Mouse (Mus musculus) heart, embryonic 13.5 days (tissue): ENCODE results near the gene Lbh. TPM values are rescaled to one million over a fixed set of nuclear protein-coding genes. Genes with fewer than 3 reads are reported as not detected.

ENCODE experiments used
- ATAC-seq: fragments of 200-750 bp; cut with Nextera tagmentation; 2 replicates; pipeline ENCODE4 v1.8.0; 2017; ENCODE audit warnings: moderate TSS enrichment; ENCODE audit not compliant: insufficient number of reproducible peaks, low FRiP score, low TSS enrichment; ENCODE audit errors: extremely low read depth
- H3K27ac ChIP-seq: fragments of 300-500 bp; sonication (generic); replicated peaks from 2 replicates; pipeline ENCODE4 v1.5.1; 2015; ENCODE audit warnings: moderate library complexity, mild to moderate bottlenecking, inconsistent platforms
- H3K27me3 ChIP-seq: fragments of 300-500 bp; sonication (generic); replicated peaks from 2 replicates; pipeline ENCODE4 v1.6.1; 2015; ENCODE audit warnings: mild to moderate bottlenecking, inconsistent platforms
- H3K36me3 ChIP-seq: fragments of 300-500 bp; sonication (generic); 2 replicates; pipeline ENCODE4 v1.6.1; 2015; ENCODE audit warnings: mild to moderate bottlenecking, inconsistent platforms
- H3K4me1 ChIP-seq: fragments of 300-500 bp; sonication (generic); 2 replicates; pipeline ENCODE4 v1.6.1; 2015; ENCODE audit warnings: inconsistent platforms
- H3K4me2 ChIP-seq: fragments of 300-500 bp; sonication (generic); 2 replicates; pipeline ENCODE4 v1.6.1; 2015; ENCODE audit warnings: inconsistent platforms, mild to moderate bottlenecking, moderate library complexity
- H3K4me3 ChIP-seq: fragments of 300-500 bp; sonication (generic); 2 replicates; pipeline ENCODE4 v1.5.1; 2015; ENCODE audit warnings: moderate library complexity, mild to moderate bottlenecking, inconsistent platforms
- H3K9ac ChIP-seq: fragments of 300-500 bp; sonication (generic); 2 replicates; pipeline ENCODE4 v1.6.1; 2015; ENCODE audit warnings: inconsistent platforms, mild to moderate bottlenecking, moderate library complexity
- H3K9me3 ChIP-seq: fragments of 300-500 bp; sonication (generic); 2 replicates; pipeline ENCODE4 v1.6.1; 2016; ENCODE audit warnings: inconsistent platforms
- WGBS: fragments of 180-500 bp; shearing (Covaris S2); methylation state at CpG from one replicate; pipeline ENCODE4 v1.1.7; 2015; ENCODE audit warnings: mixed read lengths; 5-methylcytosine and 5-hydroxymethylcytosine counted together
- polyA plus RNA-seq: library from polyadenylated mRNA; unstranded; fragments of >200 nt; fragmentation: Nextera tagmentation; extraction: Ambion mirVana; gene quantifications from 2 replicates; pipeline ENCODE4 v1.2.1, GENCODE M21; 2015

Gene Lbh
- polyA plus RNA-seq: 25.6 and 30.8 TPM in 2 replicates

DNA sequence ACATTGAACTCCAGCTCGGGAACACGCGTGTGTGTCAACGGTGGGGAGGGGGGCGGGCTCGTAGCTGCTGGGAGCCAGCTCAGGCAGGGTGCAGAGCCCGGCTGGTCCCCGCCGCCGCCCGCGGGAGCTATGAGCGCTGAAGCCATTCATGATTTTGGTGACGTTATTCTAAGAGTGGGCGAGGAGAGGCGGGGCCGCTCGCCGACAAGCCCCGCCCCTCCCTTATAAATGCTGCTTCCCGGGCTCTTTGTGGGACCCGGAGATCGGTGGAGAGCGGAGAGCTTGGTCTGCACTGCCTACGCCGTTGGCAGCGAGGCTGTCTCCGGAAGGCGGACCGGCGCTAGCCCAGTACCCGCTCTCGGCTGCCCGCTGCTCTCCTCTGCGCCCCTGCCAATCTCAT lies at the start of gene Lbh:
TSS of gene Lbh (plus strand) at position 253 of the 400 bp plus-strand sequence.
- H3K4me3 ChIP-seq: peak within 1 kb of the TSS; percentile 68
- peak within 1 kb of the TSS; percentile 97 for H3K27ac ChIP-seq
- no peaks in the 10 kb centered on the region for H3K9me3 ChIP-seq
- ATAC-seq: peak; percentile 73
- WGBS: under 1% methylated on average over 35 of the region's 35 CpGs
- peak within 1 kb of the TSS; percentile 94 for H3K4me2 ChIP-seq
- H3K9ac ChIP-seq: peak within 1 kb of the TSS; percentile 100
- H3K36me3 ChIP-seq: peaks cover 24% of the 10 kb centered on the region
- peaks cover 44% of the 10 kb centered on the region for H3K4me1 ChIP-seq
- no peaks in the 10 kb centered on the region for H3K27me3 ChIP-seq

DNA sequence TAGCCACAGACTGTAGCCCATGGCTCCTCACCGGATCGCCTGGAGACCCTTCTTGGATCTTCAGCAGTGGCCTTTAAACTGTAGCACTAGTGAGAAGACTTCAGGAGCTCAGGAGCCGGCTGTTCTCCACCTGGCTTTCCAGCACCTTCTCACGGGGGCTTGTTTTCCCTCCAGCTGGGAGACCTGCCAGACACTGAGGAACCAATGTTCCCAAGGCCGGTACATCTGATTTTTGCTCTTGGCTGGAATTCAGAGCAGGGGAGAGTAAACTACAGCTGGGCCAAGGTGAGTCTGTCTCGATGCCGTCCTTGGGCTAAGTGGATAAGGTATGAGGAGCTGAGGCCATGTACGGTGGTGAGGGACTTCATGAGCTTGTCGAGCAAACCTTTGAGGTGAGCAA lies 39.1 kb upstream of the Lbh start:
- Histone ChIP-seq H3K27ac (no peak overlapping the region), H3K9ac (no peak overlapping the region), H3K4me3 (no peak overlapping the region), H3K4me1 (peaks cover 8% of the 10 kb centered on the region), H3K27me3 (no peaks in the 10 kb centered on the region), H3K36me3 (no peaks in the 10 kb centered on the region), H3K9me3 (peaks cover 7% of the 10 kb centered on the region; the same call in 1 of the 2 replicates), H3K4me2 (no peak overlapping the region)
- no peak for ATAC-seq
- WGBS: 81% methylated on average over 9 of the region's 9 CpGs

DNA sequence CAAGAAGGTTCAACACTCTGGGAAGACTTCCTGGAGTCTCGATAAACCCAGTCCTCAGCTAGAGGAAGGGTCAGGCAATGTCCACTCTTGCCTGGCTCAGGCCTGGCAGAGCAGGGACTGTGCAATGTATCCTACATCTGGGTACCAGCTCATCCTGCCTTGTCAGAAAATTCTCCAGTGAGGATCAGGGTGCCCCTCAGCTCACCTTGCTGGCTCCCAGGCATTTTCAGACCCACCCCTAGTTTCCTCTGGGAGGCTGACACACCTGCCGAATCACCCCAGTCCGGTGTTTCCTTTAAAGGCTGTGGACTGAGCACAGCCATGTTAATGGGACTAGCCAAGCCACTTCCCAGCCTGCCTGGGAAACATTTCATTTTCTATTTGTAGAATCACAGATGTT lies 37.9 kb upstream of the Lbh start:
- WGBS: 58% methylated on average over 3 of the region's 3 CpGs
- H3K9ac ChIP-seq: no peak overlapping the region
- H3K36me3 ChIP-seq: no peaks in the 10 kb centered on the region
- H3K9me3 ChIP-seq: peaks cover 7% of the 10 kb centered on the region; the same call in 1 of the 2 replicates
- H3K4me1 ChIP-seq: peaks cover 8% of the 10 kb centered on the region
- no peak overlapping the region for H3K4me3 ChIP-seq
- no peak overlapping the region for H3K27ac ChIP-seq
- ATAC-seq: no peak
- no peaks in the 10 kb centered on the region for H3K27me3 ChIP-seq
- H3K4me2 ChIP-seq: no peak overlapping the region

DNA sequence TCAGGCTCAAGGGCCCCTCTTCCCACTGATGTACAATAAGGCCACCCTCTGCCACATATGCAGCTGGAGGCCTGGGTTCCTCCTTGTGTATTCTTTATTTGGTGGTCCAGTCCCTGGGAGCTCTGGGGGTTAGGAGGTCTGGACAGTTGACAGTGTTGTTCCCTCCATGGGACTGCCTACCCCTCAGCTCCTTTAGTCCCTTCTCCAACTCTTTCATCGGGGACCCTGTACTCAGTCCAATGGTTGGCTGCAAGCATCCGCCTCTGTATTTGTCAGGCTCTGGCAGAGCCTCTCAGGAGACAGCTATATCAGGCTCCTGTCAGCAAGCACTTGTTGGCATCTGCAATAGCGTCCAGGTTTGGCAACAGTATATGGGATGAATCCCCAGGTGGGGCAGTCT lies 37.1 kb upstream of the Lbh start:
- H3K4me2 ChIP-seq: no peak overlapping the region
- H3K9me3 ChIP-seq: peaks cover 7% of the 10 kb centered on the region; the same call in 1 of the 2 replicates
- no peak overlapping the region for H3K9ac ChIP-seq
- no peak overlapping the region for H3K27ac ChIP-seq
- peaks cover 8% of the 10 kb centered on the region for H3K4me1 ChIP-seq
- no peak for ATAC-seq
- 24% methylated on average over 3 of the region's 3 CpGs for WGBS
- no peaks in the 10 kb centered on the region for H3K27me3 ChIP-seq
- H3K4me3 ChIP-seq: no peak overlapping the region
- no peaks in the 10 kb centered on the region for H3K36me3 ChIP-seq

DNA sequence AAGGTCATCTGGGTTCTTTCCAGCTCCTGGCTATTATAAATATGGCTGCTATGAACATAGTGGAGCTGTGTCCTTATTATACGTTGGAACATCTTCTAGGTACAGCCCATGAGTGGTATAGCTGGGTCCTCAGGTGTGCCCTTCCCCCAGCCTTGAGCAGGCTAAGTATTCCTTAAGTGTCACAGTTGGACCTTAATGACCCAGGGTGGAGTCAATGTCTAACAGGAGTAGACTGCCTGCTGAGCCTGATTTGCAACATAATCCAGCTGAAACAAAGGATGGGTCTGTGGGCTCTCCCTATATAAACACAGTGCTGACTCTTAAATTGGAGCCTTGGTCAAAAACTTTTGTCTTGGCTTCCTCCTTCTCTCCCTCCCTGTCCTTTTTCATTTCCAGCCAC lies 36.3 kb upstream of the Lbh start:
- H3K27ac ChIP-seq: no peak overlapping the region
- peaks cover 8% of the 10 kb centered on the region for H3K4me1 ChIP-seq
- no peak overlapping the region for H3K4me2 ChIP-seq
- no peak overlapping the region for H3K4me3 ChIP-seq
- H3K27me3 ChIP-seq: no peaks in the 10 kb centered on the region
- WGBS: 70% methylated on average over 1 of the region's 1 CpGs
- H3K36me3 ChIP-seq: no peaks in the 10 kb centered on the region
- H3K9ac ChIP-seq: no peak overlapping the region
- peaks cover 4% of the 10 kb centered on the region; the same call in 1 of the 2 replicates for H3K9me3 ChIP-seq
- no peak for ATAC-seq

DNA sequence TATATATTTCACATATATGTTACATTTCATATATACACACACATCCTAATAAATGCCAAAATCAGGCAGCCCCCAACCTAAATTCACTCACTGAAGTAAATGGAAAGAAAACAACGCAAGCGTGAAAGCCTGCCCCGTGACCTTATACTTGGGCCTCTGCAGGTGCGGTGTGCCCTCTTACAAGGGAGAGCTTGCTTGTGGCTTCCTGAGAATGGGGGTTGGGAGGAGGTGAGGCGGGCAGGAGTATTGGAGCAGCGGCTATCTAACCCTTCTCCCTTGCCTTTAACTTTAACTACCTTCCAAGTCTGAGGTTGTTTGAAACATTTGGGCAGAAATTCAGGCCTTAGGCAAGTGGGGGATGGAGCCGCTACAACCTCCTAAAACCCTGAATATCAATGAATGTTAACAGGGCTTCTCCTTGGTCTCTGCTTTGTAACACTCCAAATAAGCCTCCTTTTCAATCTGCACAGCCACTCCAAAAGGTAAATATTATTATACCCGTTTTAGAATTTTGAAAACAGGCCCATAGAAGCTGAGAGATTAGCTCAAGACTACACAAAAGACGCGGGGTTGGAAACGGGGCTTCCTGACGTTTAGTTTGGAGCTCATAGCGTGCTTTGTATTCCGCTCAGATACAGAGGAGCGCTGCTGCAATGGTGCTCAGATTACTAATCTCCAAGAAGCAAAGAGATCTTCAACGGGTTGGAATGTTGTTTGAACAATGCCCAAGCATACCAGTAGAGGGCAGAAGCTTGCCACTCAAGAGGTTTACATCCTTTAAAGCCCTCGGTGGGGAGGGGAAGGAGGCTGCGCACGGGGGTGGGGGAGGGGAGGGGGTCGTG lies 28.3 kb upstream of the Lbh start:
- Histone ChIP-seq H3K4me2 (peak overlapping the region; percentile 26; the same call in 1 of the 2 replicates), H3K27ac (no peak overlapping the region), H3K36me3 (no peaks in the 10 kb centered on the region), H3K4me3 (no peak overlapping the region), H3K27me3 (no peaks in the 10 kb centered on the region), H3K9ac (0 out of 2 replicates have a peak overlapping the region, but pooled peaks have one; percentile 33), H3K4me1 (peaks cover 15% of the 10 kb centered on the region), H3K9me3 (no peaks in the 10 kb centered on the region)
- 24% methylated on average over 20 of the region's 20 CpGs for WGBS
- no peak for ATAC-seq

DNA sequence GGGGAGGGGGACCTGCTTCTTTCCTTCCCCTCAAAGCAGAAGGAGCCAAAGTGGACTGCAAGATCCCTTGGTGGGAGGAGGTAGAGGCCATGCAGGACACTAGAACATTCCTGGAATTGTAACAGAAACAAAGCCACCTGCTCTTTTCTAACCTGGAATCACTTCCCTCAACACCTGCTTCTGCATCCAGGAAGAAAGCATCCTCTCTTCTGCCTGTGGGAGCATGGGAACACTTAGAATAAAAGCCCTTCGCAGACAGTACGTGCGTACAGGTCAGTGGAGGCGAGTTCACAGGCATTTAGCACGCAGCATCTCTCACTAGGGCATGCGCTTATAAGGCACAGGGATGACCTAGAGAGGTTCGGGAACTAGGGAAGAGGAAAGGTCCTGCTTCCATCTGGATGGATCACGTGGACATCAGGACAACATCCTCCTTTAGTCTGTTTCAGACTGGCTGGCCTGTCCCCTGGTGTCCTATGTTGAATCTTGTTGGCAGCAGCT lies 27.7 kb upstream of the Lbh start:
- no peak overlapping the region for H3K27ac ChIP-seq
- no peak for ATAC-seq
- 0 out of 2 replicates have a peak overlapping the region, but pooled peaks have one; percentile 26 for H3K4me2 ChIP-seq
- H3K4me3 ChIP-seq: no peak overlapping the region
- 0 out of 2 replicates have a peak overlapping the region, but pooled peaks have one; percentile 38 for H3K9ac ChIP-seq
- H3K4me1 ChIP-seq: peaks cover 15% of the 10 kb centered on the region
- H3K36me3 ChIP-seq: no peaks in the 10 kb centered on the region
- WGBS: 56% methylated on average over 8 of the region's 8 CpGs
- H3K27me3 ChIP-seq: no peaks in the 10 kb centered on the region
- H3K9me3 ChIP-seq: no peaks in the 10 kb centered on the region

DNA sequence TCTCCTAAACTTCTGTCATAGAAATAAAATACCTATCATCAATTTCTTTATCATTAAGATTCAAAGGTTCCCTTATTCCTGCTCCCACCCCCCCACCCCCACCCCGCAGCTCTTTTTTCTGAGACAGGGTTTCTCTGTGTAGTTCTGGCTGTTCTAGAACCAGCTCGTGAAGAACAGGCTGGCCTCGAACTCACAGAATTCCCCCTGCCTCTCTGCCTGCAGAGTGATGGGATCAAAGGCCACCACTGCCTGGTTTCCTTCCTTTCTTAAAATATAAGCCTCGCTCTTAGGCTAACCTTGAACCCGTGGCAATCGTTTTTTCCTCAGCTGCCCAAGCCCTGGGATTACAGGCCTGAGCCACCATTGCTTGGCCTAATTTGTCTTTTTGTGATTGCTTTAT lies 26.5 kb upstream of the Lbh start:
- WGBS: 78% methylated on average over 6 of the region's 6 CpGs
- H3K27ac ChIP-seq: no peak overlapping the region
- no peak for ATAC-seq

DNA sequence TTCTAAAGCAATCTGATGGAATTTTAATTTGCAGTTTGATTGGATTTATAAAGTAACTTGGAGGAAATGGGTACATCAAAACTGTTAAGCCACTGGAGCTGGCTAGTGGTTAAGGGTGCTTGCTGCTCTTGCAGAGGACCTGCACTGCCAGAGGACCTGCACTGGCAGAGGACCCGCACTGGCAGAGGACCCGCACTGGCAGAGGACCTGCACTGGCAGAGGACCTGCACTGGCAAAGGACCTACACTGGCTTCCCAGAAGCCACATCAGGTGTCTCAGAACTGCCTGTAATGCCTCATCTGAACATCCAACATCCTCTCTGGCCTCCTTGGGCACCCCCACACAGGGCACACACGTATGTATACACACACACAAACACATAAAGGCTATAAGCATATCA lies 22.6 kb upstream of the Lbh start:
- Histone ChIP-seq H3K27ac (no peak overlapping the region), H3K4me1 (peaks cover 14% of the 10 kb centered on the region), H3K27me3 (no peaks in the 10 kb centered on the region), H3K4me2 (no peak overlapping the region), H3K9ac (no peak overlapping the region), H3K4me3 (no peak overlapping the region), H3K36me3 (no peaks in the 10 kb centered on the region), H3K9me3 (no peaks in the 10 kb centered on the region)
- 89% methylated on average over 3 of the region's 3 CpGs for WGBS
- no peak for ATAC-seq

More for the DNA sequence above, 26.5 kb upstream of the Lbh start:
- peaks cover 15% of the 10 kb centered on the region for H3K4me1 ChIP-seq
- no peak overlapping the region for H3K4me3 ChIP-seq
- H3K27me3 ChIP-seq: no peaks in the 10 kb centered on the region
- no peak overlapping the region for H3K4me2 ChIP-seq
- no peak overlapping the region for H3K9ac ChIP-seq
- no peaks in the 10 kb centered on the region for H3K36me3 ChIP-seq
- no peaks in the 10 kb centered on the region for H3K9me3 ChIP-seq

DNA sequence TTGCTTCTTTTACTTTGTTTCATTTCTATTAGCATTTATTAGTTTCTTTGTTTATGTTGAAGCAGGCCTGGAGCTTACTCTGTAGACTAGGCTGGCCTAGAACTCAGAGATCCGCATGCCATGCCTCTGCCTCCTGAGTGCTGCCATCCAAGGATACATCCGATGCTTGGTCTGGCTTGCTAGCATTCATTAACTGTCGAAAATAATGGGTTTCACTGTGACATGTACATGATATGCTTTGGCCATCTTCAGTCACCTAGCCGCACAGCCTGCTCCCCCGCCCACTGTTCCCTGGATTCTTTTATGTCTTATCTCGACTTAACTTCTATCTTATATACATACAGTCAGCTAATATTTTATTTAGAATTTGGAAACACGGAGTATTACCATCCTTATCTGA lies 21.0 kb upstream of the Lbh start:
- no peaks in the 10 kb centered on the region for H3K27me3 ChIP-seq
- H3K4me3 ChIP-seq: no peak overlapping the region
- WGBS: 77% methylated on average over 7 of the region's 7 CpGs
- no peak overlapping the region for H3K9ac ChIP-seq
- H3K36me3 ChIP-seq: no peaks in the 10 kb centered on the region
- H3K9me3 ChIP-seq: no peaks in the 10 kb centered on the region
- no peak overlapping the region for H3K27ac ChIP-seq
- H3K4me1 ChIP-seq: peaks cover 17% of the 10 kb centered on the region
- no peak overlapping the region for H3K4me2 ChIP-seq
- no peak for ATAC-seq

DNA sequence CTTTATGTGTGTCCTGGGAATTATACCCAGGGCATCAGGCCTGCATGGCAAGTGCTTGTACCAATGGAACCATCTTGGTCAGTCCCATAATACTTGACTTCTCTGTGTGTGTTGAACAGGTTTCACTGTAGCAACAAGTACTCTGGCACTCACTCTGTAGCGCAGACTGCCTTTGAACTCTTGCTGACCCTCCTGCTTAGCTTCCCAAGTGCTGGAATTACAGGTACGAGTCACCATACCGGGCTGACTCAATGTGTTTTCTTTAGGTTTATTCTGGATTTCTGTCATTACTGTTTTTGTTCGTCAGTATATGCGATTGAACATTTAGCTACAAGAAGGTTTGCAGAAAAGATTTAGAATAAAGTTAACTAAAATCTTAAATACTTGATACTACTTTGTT lies 20.1 kb upstream of the Lbh start:
- no peak overlapping the region for H3K9ac ChIP-seq
- peaks cover 22% of the 10 kb centered on the region for H3K4me1 ChIP-seq
- no peak overlapping the region for H3K4me2 ChIP-seq
- no peak overlapping the region for H3K4me3 ChIP-seq
- ATAC-seq: no peak
- H3K36me3 ChIP-seq: no peaks in the 10 kb centered on the region
- WGBS: 58% methylated on average over 5 of the region's 5 CpGs
- H3K27me3 ChIP-seq: no peaks in the 10 kb centered on the region
- H3K9me3 ChIP-seq: no peaks in the 10 kb centered on the region
- H3K27ac ChIP-seq: no peak overlapping the region
